Mouse (Mus musculus) ES-Bruce4 (cell line): ENCODE data around the gene 9930111J21Rik1.
"Not testable (repeated sequence)": the region's sequence is repeated elsewhere in the genome, so short reads cannot be mapped to it uniquely, and the experiment has no call there.

ENCODE experiments used
- CTCF ChIP-seq: IDR thresholded peaks from one replicate; pipeline ENCODE4 v1.8.1; 2011; ENCODE audit warnings: low read depth, low read length
- EP300 ChIP-seq: IDR thresholded peaks from 2 replicates; pipeline ENCODE4 v1.6.1; 2011; ENCODE audit warnings: low read depth, low read length; ENCODE audit not compliant: insufficient read depth
- POLR2A ChIP-seq: IDR thresholded peaks from one replicate; pipeline ENCODE4 v1.8.1; 2011; ENCODE audit warnings: low read length; ENCODE audit not compliant: insufficient read depth

DNA sequence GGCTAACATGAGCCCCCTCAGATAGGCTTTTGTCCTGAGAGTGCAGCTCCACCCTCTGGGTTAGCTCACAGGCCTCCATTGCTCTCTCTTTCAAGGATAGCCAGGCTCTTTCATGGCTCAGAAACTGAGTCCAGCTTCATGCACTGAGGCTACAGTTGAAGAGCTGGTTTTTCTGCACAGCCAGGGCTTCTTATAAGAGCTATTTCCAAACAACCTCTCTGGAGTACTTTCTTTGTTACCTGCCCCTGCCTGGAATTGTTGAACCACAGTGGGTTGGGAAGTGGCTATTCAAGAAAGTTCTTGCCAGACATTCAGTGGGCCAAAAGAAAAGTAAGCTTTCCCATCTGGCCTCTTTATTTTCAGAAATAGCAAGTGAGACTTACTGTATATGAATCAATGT is 39.9 kb downstream of the 9930111J21Rik1 start:
- not testable (repeated sequence) for TF ChIP-seq POLR2A, CTCF, EP300
